Mouse (Mus musculus): ENCODE results near the gene Tkt.
A peak's percentile ranks its signal among the peaks of the same experiment; 100 is the strongest.
"Not testable (repeated sequence)": the region's sequence is repeated elsewhere in the genome, so short reads cannot be mapped to it uniquely, and the experiment has no call there.

Tkt gene

GRCm38 (mm10) chr14:30553185-30553584, 5.0 kb downstream of the Tkt start:
- no peak for DNase-seq (ENCODE audit: low spot score in 2 of 2)

GRCm38 (mm10) chr14:30556651-30557050, 8.5 kb downstream of the Tkt start:
- no peak for DNase-seq (ENCODE audit: low spot score in 2 of 2)

- no peak for DNase-seq (ENCODE audit: low spot score in 2 of 2)
These were observed 9.6 kb downstream of the Tkt start for GRCm38 (mm10) chr14:30557730-30558129.

- DNase-seq (ENCODE audit: low spot score in 2 of 2): no peak
These were observed 11.2 kb downstream of the Tkt start for GRCm38 (mm10) chr14:30559321-30559850.

- DNase-seq (ENCODE audit: low spot score in 2 of 2): no peak
These were observed 12.7 kb downstream of the Tkt start for GRCm38 (mm10) chr14:30560803-30561389.

- peak; percentile 66 to 77 for DNase-seq (ENCODE audit: low spot score in 2 of 2)
These were observed 13.5 kb downstream of the Tkt start for GRCm38 (mm10) chr14:30561470-30562187.

GRCm38 (mm10) chr14:30562343-30562742, 14.2 kb downstream of the Tkt start:
- no peak for DNase-seq (ENCODE audit: low spot score in 2 of 2)

- no peak for DNase-seq (ENCODE audit: low spot score in 2 of 2)
These were observed 16.3 kb downstream of the Tkt start for GRCm38 (mm10) chr14:30564451-30564850.

- DNase-seq (ENCODE audit: low spot score in 2 of 2): no peak
These were observed 18.2 kb downstream of the Tkt start for GRCm38 (mm10) chr14:30566317-30566716.

- no peak for DNase-seq (ENCODE audit: low spot score in 2 of 2)
These were observed 19.9 kb downstream of the Tkt start for GRCm38 (mm10) chr14:30568016-30568415.

GRCm38 (mm10) chr14:30570303-30570702, 22.1 kb downstream of the Tkt start:
- no peak for DNase-seq (ENCODE audit: low spot score in 2 of 2)

GRCm38 (mm10) chr14:30572253-30572652, 24.1 kb downstream of the Tkt start:
- no peak for DNase-seq (ENCODE audit: low spot score in 2 of 2)

GRCm38 (mm10) chr14:30573235-30573634, 25.1 kb downstream of the Tkt start:
- DNase-seq (ENCODE audit: low spot score in 2 of 2): peak; percentile 59 to 62

GRCm38 (mm10) chr14:30573983-30574584, 25.9 kb downstream of the Tkt start:
- peak; percentile 84 to 87 for DNase-seq (ENCODE audit: low spot score in 2 of 2)

GRCm38 (mm10) chr14:30575791-30576190, 27.6 kb downstream of the Tkt start:
- DNase-seq (ENCODE audit: low spot score in 2 of 2): no peak

- DNase-seq (ENCODE audit: low spot score in 2 of 2): no peak
These were observed 28.1 kb downstream of the Tkt start for GRCm38 (mm10) chr14:30576260-30576659.

- DNase-seq (ENCODE audit: low spot score in 2 of 2): not testable (repeated sequence)
These were observed 29.3 kb downstream of the Tkt start for GRCm38 (mm10) chr14:30577303-30578062.

- DNase-seq (ENCODE audit: low spot score in 2 of 2): no peak
These were observed 31.0 kb downstream of the Tkt start for GRCm38 (mm10) chr14:30579180-30579579.

GRCm38 (mm10) chr14:30579882-30580281, 31.7 kb downstream of the Tkt start:
- no peak for DNase-seq (ENCODE audit: low spot score in 2 of 2)

GRCm38 (mm10) chr14:30581238-30581637, 33.1 kb downstream of the Tkt start:
- no peak for DNase-seq (ENCODE audit: low spot score in 2 of 2)

- no peak for DNase-seq (ENCODE audit: low spot score in 2 of 2)
These were observed 35.9 kb downstream of the Tkt start for GRCm38 (mm10) chr14:30584077-30584476.

Data from right cerebral cortex, postnatal 10 days (tissue).